Mouse (Mus musculus) frontal cortex, postnatal 25 days (tissue): ENCODE measurements around the gene Lsm10.
A peak's percentile ranks its signal among the peaks of the same experiment; 100 is the strongest.
"Not testable (repeated sequence)": the region's sequence is repeated elsewhere in the genome, so short reads cannot be mapped to it uniquely, and the experiment has no call there.

ENCODE experiments used
- DNase-seq, 2 experiments: peaks; one replicate each; pipeline ENCODE4 v3.0.0; 2022; ENCODE audit warnings: low spot score in 2 of 2

The Lsm10 gene

GRCm38 (mm10) chr4:126095622-126096430 lies 597 bp upstream of the Lsm10 start:
- DNase-seq: not testable (repeated sequence)

GRCm38 (mm10) chr4:126097711-126098253 lies 1.4 kb downstream of the Lsm10 start:
- no peak for DNase-seq

DNA sequence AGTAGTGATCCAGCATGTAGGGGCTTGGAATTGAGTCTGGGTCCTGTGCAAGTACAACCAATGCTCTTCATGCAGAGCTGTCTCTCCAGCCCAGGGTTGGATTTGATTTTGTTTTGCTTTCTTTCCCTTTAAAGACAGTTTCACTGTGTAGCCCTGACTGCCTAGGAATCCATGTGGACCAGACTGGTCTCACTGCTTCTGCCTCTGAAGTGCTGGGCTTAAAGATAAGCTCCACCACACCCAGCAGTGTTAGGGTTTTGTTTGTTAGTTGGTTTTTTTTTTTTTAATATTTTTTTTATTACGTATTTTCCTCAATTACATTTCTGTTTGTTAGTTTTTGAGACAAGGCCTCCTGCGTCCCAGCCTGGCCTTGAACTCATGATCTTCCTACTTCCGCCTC lies 2.9 kb downstream of the Lsm10 start:
- DNase-seq: no peak

DNA sequence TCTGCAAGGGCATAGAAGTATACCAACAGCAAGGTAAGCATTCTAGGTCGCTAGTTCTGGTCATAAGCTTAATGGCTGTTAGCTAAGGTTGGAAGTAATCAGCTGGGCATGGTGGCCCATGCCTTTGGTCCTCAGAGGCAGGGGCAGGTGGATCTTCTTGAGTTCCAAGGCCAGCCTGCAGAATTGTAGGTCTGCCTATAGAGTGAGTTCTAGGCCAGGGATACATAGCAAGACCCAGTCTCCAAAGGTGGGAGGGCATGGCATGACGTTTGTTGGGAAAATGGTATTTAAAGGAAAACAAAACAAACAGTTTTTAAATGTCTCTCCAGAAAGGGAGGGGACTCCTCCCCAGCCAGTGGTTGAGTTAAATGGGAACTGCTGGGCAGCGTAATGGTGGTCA lies 4.3 kb downstream of the Lsm10 start:
- DNase-seq: no peak

DNA sequence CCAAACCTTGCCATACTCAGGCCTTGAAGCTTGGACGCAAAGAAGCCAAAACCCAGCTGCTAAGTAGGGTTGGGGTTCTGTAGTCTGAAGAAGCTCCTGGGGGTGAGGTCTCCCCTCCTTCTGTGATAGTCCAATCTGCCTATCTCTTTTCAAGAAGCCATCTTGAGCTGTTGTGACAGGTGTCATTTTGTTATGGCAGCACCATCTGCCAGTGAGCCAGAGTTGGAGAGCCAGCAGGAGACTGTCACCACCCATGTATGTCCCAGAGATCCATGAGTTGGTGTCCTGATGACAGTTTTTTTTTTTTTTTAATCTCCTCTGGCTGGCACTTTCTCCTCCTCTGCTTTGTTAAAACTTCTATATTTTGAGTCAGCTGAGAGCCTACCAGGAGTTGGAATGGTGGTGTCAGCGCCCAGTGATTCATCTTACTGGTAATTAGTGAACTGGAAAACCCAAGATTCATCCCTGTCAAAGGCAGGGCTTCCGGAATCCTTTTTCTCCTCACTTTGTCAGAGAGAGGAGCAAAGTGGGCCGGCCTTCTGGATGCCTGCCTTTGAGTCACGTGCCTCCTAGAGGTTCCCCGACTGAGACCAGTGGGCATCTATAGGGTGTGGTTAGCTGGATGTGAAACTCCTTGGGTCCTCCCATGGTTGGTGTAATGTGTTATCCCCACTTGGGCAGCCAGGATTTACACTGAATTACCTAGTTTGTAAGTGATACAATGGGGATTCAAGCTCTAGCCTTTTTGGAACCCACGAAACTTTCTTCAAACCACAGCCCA lies 5.8 kb downstream of the Lsm10 start:
- DNase-seq: no peak

DNA sequence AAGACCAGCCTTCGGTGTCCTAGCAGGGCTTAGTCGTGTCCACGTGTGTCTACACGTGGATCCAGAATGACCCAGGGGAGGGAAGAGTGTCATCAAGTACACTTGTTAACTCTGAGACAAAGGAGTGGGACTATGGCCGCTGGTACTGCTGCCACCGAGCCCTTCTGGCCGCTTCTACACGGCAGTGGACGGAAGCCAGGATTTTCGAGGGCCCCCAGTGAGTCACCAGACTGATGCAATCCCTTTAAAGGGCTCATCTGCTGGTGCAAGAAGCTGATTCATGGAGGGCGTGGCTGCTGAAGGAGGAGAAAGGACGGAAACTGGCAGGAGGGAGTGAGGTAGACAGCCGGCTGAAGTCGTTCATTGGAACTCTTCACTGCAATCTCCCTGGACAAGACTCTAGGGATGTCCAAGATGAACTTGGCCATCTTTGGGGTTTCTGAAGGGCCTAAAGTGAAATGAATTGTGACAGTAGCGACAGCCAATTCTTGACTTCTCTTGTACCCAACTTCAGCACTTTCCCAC lies 6.7 kb downstream of the Lsm10 start:
- peak; percentile 60 to 71 for DNase-seq

- peak; percentile 83 to 90 for DNase-seq
Measured at GRCm38 (mm10) chr4:126103590-126104068, 7.2 kb downstream of the Lsm10 start, which contains the start of gene Stk40. Gene Stk40 (plus strand): TSS chr4:126103957.

- no peak for DNase-seq
Measured at GRCm38 (mm10) chr4:126104261-126105075, 8.0 kb downstream of the Lsm10 start.

GRCm38 (mm10) chr4:126105131-126105783 lies 8.8 kb downstream of the Lsm10 start:
- no peak for DNase-seq

DNA sequence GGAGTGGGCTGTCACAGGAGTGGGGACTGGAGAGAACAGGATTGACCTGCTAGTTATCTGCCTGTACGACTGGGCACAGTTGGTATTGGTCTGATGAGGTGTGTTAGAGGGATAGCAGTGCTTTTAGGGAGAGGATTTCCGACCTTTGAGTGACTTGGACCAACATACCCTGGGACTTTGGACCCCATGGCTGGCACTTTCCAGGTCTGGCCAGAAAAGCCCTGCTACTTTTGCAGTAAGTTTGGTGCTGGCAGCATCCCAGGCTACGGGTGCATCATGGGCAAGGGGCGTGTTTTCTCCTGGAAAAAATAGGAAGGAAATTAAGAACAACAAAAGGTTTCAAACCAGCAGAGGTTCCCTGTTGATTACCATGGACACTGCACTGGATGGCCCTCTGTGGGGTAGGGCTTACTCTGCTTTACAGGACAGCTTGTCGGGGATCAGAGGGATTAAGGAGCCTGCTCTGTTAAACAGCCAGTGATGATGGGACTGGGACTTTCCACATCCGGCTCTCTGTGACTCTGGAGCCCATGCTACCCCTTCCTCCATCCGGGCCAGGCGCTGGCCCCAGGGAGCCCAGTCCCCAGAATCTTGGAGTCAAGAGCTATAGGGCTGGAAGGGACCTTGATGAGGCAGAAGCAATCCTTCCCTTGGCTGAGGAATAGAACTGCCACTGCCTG lies 11.8 kb downstream of the Lsm10 start:
- DNase-seq: no peak

DNA sequence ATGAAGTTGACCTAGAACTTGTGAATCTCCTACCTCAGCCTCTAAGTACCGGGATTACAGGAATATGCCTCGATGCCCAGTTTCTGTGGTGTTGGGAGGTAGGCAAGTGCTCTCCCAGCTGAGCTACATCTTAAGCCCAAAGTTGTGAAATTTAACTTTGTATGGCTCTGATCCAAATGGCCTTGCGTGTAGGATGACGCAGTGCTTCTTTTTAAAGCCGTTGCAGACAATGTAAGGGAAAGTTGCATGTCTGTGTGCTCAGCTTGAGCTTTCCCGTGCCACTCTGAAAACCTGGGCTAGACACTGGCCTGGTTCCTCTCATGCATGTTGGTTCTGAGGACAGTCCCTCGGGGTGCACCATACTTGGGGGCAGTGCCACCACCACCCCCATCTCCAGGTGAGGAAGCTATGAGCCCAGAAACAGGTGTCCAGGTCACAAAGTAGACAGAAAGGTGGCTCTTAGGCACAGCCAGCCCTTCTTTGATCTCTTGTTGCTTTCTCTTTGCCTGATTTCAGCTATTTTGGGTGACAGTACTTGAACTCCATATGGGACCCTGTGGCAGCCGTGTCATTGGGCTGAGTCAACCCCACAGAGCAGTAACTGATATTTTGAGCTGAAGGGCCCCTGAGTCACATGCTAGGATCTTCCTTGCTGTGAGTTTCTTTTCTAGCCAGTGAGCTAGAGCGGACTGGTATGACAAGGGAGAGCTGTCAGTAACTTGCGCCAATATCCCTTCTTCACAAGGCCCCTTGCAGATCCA lies 13.4 kb downstream of the Lsm10 start:
- no peak for DNase-seq

GRCm38 (mm10) chr4:126110374-126111152 lies 14.1 kb downstream of the Lsm10 start:
- peak; percentile 56 to 70 for DNase-seq

GRCm38 (mm10) chr4:126111153-126111549 lies 14.7 kb downstream of the Lsm10 start:
- DNase-seq: no peak

- DNase-seq: no peak
Measured at GRCm38 (mm10) chr4:126113243-126113642, 16.8 kb downstream of the Lsm10 start.

GRCm38 (mm10) chr4:126113943-126114342 lies 17.5 kb downstream of the Lsm10 start:
- no peak for DNase-seq

DNA sequence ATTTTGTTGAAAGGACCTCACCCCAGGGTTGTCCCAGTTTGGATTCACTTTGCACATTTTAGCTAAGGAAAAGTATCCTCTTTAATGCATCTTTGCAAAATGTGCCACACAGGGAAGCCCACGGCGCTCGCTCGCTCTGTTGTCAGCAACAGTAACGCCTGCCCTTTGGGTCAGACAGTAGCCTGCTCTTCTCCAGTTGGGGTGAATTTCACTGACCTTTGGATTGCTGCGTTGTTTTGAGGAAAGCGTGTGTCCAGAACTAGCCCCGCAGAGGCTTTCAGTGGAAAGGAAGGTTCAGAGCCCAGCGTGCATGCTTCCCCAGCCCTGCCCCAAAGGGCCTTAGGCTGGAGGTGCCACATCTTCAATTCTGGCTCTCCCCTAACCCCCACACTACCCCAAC lies 19.0 kb downstream of the Lsm10 start:
- DNase-seq: no peak

- DNase-seq: no peak
Measured at GRCm38 (mm10) chr4:126115871-126116521, 19.6 kb downstream of the Lsm10 start.

DNA sequence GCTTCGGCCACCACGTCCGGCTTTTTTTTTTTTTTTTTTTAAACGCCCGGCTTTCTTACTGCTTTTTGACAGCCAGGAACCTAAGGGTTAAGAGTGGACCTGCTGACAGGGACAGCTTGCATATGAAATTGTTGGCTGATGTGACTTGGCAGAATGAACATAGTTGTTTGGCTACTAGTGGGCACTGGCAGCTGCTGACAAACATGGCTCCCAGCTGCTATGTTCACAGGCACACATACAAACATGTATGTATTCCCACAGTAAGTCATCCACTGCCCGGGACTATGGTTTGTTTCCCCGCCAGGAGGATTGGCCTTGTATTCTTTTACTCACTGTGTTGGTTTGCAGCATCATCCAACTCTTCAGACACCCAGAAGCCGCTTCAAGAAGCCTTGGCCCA lies 20.7 kb downstream of the Lsm10 start:
- DNase-seq: no peak
